Mouse (Mus musculus): ENCODE measurements around the gene Grk1.

Gene Grk1

DNA sequence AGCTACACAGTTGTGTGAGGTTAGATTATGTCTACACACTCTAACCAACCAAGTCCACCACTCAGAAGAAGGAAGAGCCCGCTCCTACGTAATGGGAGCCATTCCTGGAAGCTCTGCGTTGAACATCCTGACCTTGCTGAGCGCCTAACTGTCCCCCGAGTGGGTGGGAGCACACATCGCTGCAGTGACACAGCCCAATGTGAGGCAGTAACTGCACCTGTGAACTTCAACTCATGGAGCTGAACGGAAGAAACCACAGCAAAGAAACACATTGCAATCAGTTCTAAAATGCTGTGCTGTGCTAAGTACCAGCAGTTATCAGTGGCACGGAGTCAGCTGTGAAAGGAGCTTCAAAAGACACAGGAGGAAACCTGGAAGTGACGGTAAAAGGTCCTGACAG is 23.3 kb downstream of the Grk1 start:
- DNase-seq (ENCODE audit: low read depth, low spot score), result no peak

DNA sequence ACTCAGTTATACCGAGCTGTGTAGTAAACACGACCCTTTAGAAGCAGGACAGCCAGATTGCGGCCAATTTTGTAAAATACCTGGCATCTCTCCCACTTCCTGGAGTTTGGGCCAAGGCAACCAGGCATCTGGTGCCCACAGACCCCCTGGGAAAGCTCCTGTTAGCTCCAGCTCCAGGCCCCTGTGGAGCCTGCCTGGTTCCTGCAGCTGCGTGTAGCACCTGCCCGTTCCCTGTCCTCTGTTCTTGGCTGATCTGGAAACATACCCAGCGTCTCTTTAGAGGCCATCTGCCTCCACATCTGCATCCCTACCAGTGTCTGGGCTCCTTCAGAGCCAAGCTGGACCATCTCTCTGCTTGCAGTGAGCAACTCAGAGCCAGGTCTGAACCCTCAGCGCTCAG is 25.5 kb downstream of the Grk1 start:
- DNase-seq (ENCODE audit: low read depth, low spot score), result no peak

DNA sequence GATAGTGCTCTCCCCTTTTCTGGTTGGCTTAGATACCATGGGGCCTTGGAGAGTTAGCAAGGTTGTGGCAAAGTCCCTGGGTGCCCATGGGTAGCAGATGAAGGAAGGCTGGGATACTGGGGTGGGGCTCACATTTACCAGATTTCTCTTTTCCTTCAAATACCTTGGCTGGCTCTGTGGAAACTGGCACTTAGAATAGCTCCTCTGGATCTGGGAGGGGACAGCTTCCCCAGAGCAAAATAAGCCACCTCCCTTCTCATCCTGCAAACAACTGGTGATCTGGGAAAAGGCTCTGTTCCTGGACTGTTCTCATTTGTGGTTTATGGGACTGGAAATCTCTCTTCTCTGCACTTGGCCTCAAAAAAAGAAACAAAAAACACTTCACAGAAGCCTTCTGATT is 26.0 kb downstream of the Grk1 start:
- no peak for DNase-seq (ENCODE audit: low read depth, low spot score)

DNA sequence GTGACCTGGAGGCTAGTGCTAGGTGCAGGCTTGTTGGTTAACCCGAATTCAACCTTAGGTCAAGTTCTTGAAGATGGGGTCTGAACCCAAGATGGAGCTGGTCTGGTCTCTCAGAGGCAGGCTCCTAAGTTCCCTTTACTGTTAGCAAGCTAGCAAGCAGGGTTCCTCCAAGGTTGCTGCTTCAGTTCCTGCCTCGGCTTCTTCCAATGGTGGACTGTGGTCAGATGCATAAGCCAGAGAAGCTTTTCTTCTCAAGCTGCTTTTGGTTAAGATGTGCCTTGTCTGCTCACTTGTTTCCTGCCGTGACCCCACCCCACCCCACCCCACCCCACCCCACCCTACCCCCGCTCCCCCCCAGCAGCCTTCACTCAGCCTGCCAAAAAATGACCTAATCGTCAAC is 28.2 kb downstream of the Grk1 start:
- no peak for DNase-seq (ENCODE audit: low read depth, low spot score)

DNA sequence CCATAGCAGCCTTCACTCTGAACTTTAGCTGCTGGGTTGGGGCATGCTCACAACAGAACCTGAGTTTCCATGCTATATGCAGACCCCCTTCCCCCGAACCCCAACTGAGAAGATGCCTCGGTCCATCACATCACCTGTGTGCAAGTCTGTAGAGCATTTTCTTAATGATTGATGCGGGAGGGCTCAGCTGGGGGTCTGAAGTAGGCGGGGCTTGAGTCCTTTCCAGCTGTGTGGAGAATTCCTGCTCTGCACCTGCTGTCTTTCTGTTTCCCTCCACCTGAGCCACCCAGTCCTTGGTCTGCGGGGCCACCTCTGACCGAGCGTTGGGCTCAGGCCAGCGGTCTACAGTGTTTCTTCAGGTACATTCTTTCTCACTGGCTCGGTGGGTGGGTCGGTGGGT is 30.0 kb downstream of the Grk1 start, which contains the start of gene Tmem255b:
Tmem255b (plus strand) TSS at position 301 of the 400 bp plus-strand sequence.
- no peak for DNase-seq (ENCODE audit: low read depth, low spot score)

DNA sequence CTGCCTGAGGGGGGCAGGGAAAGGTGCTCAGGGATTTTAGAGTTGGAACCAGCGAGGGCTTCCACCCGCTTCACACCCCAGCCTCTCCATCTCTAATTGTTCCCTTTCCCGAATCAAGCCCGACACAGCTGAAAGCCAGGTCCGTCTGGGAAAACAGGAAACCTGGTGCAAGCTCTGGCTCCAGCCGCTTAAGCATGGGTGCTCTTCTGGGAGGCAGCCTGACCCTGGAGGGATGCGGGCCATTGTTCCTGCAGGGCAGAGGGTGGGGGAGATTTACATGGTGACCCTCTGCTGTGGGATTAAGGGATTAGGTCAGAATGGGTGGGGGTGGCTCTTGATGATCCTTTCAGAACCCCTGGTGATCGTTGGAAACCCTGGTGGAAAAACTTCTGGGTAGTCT is 31.2 kb downstream of the Grk1 start:
- peak; percentile 14 for DNase-seq (ENCODE audit: low read depth, low spot score)

DNA sequence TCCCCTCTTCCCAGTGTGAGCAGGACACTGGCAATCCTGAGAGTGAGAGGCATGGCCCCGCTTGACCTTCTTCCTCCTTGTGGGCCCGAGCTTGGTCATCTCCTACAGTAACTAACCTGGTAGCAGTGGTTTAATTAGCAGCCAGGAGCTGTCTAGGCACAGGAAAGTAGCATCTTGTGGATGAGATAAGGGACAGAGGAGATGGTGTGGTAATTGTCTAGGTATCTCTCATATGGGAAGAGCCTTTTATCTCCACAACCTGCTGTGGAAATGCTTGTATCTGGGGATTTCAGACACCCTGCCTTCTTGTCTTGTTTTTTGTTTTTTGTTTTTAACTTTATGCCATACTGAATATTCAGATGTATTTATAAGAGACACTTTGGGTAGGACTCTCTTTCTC is 32.6 kb downstream of the Grk1 start:
- no peak for DNase-seq (ENCODE audit: low read depth, low spot score)

DNA sequence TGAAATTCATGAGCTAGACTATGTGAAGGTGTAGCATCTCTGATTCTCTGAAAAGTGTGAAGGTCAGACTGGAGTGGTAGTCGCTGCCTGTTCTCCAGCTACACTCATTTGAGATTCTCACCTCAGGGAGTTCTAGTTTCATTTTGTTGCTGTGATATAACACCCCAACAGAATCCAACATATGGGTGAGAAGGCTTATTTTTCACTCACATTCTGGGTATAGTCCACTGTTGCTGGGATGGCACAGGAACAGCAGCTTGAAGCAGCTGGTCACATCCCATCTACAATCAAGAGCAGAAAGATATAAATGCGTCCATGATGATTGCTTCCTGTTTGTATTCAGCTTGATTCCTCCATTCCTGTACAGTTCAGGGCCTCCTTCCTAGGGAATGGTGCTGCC is 37.3 kb downstream of the Grk1 start:
- no peak for DNase-seq (ENCODE audit: low read depth, low spot score)

DNA sequence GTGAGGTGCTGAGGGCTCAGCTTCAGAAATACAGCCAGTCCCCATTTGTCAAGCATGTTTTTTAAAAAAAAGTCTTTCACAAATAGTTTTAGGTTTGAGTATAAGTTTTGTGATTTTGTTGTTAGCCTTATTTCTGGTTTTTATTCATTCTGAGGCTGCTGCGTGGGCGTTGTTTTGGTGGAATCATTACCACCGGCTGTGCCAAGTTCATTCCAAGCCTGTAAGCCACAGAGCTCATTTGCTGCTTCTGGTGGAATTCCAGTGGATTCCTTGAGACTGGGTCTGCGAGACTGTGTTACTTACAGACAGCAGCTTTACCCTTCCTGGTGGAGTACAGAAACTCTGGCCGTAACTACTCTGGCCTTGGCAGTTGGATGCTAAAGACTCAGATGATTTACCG is 41.6 kb downstream of the Grk1 start:
- DNase-seq (ENCODE audit: low read depth, low spot score), result no peak

DNA sequence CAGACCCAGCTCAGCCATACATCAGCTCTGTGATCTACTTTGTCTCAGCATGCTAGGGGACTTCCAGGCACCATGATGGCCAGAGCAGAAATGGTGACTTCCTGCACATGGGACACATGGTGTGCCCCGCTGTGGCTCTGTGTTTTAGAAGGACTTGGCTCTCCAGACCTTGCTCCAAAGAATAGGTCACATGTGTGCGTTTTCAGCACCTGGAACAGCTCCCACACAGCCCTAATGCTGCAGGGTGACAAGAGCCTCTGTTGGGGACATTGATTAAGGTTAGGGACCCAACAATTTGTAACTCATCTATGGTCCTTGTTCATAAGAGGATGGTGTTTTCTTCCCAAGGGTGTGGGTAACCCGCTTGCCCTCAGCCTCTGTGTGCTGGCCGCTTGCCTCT is 43.3 kb downstream of the Grk1 start:
- DNase-seq (ENCODE audit: low read depth, low spot score), result no peak

DNA sequence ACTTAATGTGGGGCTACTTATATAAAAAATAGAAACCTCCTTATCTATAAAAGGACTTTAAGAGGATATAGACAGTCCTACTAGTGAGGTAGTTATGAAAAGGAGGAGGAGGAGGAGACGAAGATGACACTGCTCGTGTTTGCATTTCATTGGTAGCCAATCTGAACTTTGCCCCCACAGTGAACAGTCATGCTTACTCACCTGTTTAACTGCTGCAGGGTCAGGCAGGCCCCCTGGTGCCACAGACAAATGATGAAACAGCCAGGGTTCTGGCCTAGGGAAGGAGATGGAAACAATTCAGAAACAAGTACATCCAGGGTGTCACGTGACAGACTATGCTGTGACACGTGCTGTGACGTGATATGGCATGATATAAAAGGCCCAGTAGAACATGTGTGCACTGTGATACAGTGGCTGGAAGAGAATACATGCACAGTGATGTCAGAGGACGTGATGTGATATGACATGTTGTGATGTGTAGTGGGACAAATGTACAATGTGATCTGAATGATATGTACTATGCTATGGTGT is 46.9 kb downstream of the Grk1 start:
- no peak for DNase-seq (ENCODE audit: low read depth, low spot score)

DNA sequence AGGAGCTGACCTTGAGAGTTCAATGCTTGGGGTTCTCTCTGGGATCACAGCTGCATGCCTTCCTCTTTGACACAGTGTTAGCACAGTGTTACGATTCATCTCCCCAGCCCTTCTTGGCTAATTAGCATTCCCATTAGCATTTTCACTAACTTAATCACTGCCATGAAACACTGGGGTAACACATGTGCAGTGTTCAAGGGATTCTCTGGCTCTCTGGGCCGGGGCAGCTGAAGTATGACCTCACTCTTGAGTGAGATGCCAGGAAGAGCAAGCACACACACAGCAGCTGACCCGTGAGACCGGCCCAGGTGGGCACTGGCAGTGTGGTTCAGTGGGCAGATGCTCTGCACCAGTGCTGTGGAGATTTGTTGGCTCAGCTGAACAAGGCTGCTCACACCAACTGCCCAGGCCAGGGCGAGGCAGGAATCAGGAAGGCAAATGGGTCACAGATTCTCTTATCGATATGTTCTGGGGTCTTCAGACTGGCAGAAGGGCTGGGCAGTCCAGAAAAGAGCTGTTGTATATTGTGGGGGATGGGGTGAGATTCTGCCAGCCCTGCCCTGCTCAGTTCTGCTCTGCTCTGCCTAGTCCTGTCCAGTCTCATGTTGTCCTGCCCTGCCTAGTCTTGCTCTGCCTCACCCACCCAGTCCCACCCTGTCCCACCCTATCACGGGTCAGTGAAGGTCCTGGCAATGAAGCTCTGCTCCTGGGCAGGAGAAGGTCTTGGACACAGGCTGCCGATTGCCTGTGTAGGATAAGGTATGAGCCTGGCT is 49.6 kb downstream of the Grk1 start:
- DNase-seq (ENCODE audit: low read depth, low spot score), result no peak

DNA sequence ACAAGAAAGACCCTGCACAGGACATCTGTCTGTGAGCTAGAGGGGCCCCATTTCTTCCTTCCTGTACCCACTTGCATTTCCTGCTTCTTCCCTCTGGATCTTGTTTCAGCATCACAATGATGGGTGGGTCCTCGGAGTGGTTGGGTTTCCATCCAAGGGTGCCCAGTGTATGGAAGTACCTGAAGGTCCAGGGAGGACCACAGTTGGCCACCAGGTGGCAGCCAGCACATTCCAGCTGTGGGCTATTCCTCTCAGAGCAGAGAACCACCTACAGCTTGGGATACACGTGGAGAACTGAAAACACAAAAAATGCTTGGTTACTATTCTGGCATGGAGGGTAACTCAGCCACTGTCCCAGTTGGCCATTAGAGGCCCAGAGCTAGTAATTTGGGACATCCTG is 50.4 kb downstream of the Grk1 start:
- peak; percentile 38 for DNase-seq (ENCODE audit: low read depth, low spot score)

DNA sequence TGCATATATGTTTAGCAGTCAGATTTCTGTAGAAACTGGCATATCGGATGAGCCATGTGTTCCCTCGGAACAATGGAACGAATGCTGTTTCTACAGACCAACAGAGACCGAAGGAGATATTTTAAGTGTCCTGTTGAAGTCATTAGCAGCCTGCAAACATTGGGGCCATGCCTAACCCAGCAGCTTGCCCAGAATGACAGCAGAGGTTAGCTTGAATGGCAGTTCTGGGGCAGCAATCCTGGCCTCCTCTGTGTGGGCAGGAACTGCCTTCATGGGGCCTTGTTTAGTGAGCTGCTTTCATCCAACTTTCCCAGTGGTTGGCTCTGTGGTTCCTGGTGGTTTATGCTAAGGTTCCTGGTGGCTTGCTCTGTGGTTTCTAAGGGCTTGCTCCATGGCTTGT is 54.5 kb downstream of the Grk1 start:
- DNase-seq (ENCODE audit: low read depth, low spot score), result no peak

DNA sequence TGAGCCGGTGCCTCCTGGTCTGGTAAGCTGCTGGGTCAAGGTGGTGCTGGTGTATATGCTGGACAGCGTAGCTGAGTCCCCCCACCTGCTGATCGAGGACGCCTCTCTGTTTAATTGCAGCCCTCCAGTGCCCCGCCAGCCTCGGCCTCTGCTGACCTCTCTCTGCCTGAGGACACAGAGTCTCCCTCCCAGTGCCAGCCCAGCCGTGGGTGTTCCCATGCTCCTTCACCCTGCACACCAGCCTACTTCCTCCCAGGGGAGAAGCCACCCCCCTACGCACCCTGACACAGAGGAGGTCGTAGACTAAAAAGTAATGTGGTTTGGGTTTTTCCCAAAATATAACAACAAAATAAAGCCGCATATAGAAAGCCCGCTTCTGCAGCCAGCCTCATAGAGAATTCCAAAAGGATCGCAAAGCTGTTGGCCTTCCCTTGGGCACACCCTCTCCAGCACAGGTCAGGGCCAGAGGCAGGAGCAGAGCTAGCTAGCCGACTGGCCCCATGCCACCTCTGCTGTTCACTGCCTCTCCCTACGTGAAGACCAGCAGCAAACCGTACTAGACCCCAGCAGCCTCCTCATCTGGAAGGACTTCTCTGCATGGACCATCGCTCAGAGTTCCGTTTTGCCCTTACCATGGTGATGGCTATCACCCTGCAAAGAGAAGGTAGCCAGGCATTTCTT is 56.3 kb downstream of the Grk1 start:
- no peak for DNase-seq (ENCODE audit: low read depth, low spot score)

DNA sequence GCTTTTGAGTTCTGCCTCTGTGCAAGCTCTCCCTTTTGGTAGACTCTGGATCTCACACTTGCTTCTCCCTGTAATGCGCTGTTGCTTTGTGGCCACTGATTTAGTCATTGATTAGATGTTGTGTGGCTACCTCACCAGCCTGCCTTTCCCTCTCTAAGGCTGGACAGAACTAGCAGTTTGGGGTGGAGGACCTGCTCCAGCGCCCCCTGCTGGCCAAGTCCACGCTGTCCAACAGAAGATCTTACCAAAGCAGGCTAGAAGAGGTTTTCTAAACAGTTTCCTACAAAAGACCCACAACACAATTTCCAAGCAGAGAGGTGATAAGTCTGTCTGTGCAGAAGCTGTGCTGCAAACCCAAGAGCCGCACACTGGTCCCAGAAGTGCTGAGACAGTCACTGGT is 57.0 kb downstream of the Grk1 start:
- DNase-seq (ENCODE audit: low read depth, low spot score), result peak; percentile 34

DNA sequence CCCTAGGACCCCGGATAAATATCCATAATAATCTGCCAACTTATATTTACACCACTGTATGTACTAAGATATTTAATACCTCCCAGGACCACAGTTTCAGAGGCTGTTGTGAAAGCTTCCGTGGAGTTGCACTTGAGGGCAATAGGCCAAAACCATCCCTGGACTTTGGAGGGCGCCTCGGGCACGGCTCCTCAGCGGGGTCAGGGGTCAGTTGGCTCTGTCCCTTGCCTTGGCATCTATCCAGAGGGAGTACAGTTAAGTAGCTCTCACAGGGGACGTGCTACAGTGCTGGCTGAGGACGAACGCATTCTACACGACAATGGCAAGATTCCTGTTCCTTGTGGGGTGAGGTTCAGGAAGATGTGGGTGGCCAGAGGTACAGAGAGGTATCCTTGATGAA is 57.5 kb downstream of the Grk1 start:
- no peak for DNase-seq (ENCODE audit: low read depth, low spot score)

DNA sequence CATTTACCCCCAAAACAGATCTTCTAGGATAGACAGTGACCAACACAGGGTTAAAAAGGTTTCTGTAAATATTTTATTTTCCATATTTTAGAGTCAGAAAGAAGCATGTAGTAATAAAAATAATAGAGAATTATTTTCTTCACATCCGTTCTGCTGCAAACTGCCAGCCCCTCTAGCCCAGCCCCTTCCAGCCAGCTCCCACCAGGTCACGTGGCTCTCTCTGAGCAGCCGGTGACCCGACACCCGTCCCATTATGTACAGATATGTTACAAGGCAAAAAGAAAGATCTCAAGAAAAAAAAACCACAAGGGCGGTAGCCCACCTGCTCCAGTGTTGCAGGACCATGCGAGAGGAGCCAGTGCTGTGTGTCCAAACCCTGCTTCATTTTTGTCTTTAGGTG is 60.4 kb downstream of the Grk1 start:
- no peak for DNase-seq (ENCODE audit: low read depth, low spot score)

DNA sequence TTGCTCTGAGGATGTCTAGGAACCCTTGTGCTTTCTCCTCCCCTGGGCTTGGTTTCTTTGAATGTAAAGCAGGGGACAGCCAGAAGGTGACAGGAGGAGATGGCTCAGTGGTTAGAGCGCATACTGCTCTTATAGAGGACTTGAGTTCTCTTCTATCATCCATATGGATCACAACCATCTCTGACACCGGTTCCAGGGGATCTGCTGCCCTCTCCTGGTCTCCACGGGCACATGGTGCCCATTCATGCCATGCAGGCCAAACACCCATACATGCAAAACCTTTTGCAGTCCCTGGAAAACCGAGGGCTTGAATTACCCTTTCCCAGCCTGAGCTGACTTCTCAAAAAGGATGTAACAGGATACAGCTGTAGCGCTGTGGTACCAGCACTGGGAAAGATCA is 62.1 kb downstream of the Grk1 start:
- no peak for DNase-seq (ENCODE audit: low read depth, low spot score)

DNA sequence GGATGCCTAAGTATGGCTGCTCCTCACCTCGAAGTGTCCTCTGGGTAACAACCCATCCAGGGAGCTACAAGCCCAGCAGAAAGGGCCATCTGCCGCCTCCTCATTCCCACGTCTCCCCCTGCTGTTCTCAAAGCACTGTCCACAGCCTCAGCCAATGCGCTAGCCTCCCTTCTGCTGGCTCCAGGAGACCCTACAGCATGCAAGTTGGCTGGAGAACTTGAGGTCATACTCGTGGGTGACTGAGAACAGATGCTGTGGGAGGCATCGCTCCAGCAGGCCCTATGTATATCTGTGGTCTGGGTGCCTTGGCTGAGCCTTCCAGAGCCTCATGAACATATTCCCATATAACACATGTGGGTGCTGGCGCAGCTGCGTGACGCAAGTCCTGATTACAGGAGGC is 63.9 kb downstream of the Grk1 start:
- DNase-seq (ENCODE audit: low read depth, low spot score), result no peak

DNA sequence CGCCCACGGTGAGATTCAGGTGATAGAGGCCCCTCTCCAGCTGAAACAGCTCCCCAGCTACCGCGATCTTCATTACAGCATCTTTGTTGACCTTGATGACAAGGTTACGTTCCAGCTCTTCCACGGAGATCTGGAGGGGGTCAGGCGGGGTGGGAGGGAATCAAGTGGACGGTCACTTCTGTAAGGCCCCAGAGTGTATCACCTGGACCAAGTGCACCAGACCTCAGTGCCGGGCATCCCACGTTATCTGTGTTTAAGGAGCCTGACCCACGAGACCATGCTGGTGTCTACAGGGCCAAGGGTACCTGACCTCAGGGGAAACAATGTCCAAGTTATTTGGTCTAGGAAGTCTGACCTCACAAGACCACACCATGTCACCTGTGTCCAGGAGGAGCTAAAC is 66.6 kb downstream of the Grk1 start:
- DNase-seq (ENCODE audit: low read depth, low spot score), result no peak

Measured in retina, postnatal 7 days (tissue).